Mouse (Mus musculus) limb, embryonic 13.5 days (tissue): Measurements from ENCODE around the gene Gm20388. TPM values are rescaled to one million over a fixed set of nuclear protein-coding genes. Genes with fewer than 3 reads are reported as not detected.
"Not testable (repeated sequence)": the region's sequence is repeated elsewhere in the genome, so short reads cannot be mapped to it uniquely, and the experiment has no call there.

Source experiments
- ATAC-seq: fragments of 200-750 bp; cut with Nextera tagmentation; 2 replicates; pipeline ENCODE4 v1.8.0; 2017; ENCODE audit warnings: low read depth, moderate number of reproducible peaks, moderate TSS enrichment; ENCODE audit not compliant: low FRiP score
- H3K27ac ChIP-seq: fragments of 300-500 bp; sonication (generic); 2 replicates; pipeline ENCODE4 v1.5.1; 2015; ENCODE audit warnings: inconsistent platforms, mild to moderate bottlenecking, moderate library complexity
- H3K27me3 ChIP-seq: fragments of 300-500 bp; sonication (generic); 2 replicates; pipeline ENCODE4 v1.6.1; 2015; ENCODE audit warnings: mild to moderate bottlenecking, inconsistent platforms
- H3K36me3 ChIP-seq: fragments of 300-500 bp; sonication (generic); 2 replicates; pipeline ENCODE4 v1.6.1; 2015; ENCODE audit warnings: inconsistent platforms, mild to moderate bottlenecking, moderate library complexity
- H3K4me1 ChIP-seq: fragments of 300-500 bp; sonication (generic); 2 replicates; pipeline ENCODE4 v1.6.1; 2015; ENCODE audit warnings: inconsistent platforms
- H3K4me2 ChIP-seq: fragments of 300-500 bp; sonication (generic); replicated peaks from 2 replicates; pipeline ENCODE4 v1.6.1; 2015; ENCODE audit warnings: inconsistent platforms, mild to moderate bottlenecking, moderate library complexity
- H3K4me3 ChIP-seq: fragments of 300-500 bp; sonication (generic); 2 replicates; pipeline ENCODE4 v1.5.1; 2015; ENCODE audit warnings: moderate library complexity, mild to moderate bottlenecking, inconsistent platforms
- H3K9ac ChIP-seq: fragments of 300-500 bp; sonication (generic); 2 replicates; pipeline ENCODE4 v1.6.1; 2015; ENCODE audit warnings: mild to moderate bottlenecking, inconsistent platforms
- H3K9me3 ChIP-seq: fragments of 300-500 bp; sonication (generic); 2 replicates; pipeline ENCODE4 v1.6.1; 2016; ENCODE audit warnings: inconsistent platforms
- WGBS: fragments of 180-500 bp; shearing (Covaris S2); methylation state at CpG from one replicate; pipeline ENCODE4 v1.1.7; 2015; 5-methylcytosine and 5-hydroxymethylcytosine counted together
- polyA plus RNA-seq: library from polyadenylated mRNA; unstranded; fragments of >200 nt; fragmentation: Nextera tagmentation; extraction: Ambion mirVana; gene quantifications from 2 replicates; pipeline ENCODE4 v1.2.1, GENCODE M21; 2015

The Gm20388 gene
- polyA plus RNA-seq, 1 experiment from 2014 or later: 7.1 TPM

- Histone ChIP-seq H3K4me3 (no peak overlapping the region), H3K4me2 (no peak overlapping the region), H3K27ac (no peak overlapping the region), H3K27me3 (no peaks in the 10 kb centered on the region), H3K9ac (no peak overlapping the region), H3K36me3 (peaks cover 13% of the 10 kb centered on the region), H3K4me1 (no peaks in the 10 kb centered on the region), H3K9me3 (no peaks in the 10 kb centered on the region)
- 68% methylated on average over 14 of the region's 14 CpGs for WGBS
- ATAC-seq: no peak
These were observed 3289.2 kb downstream of the Gm20388 start for GRCm38 (mm10) chr8:123199864-123200263.

GRCm38 (mm10) chr8:123202288-123202687 is 3291.6 kb downstream of the Gm20388 start:
- no peaks in the 10 kb centered on the region for H3K9me3 ChIP-seq
- no peaks in the 10 kb centered on the region for H3K27me3 ChIP-seq
- no peak overlapping the region for H3K4me3 ChIP-seq
- H3K4me2 ChIP-seq: no peak overlapping the region
- H3K9ac ChIP-seq: no peak overlapping the region
- H3K27ac ChIP-seq: no peak overlapping the region
- H3K36me3 ChIP-seq: peaks cover 33% of the 10 kb centered on the region
- WGBS: 22% methylated on average over 5 of the region's 5 CpGs
- ATAC-seq: no peak
- no peaks in the 10 kb centered on the region for H3K4me1 ChIP-seq

- Histone ChIP-seq H3K27me3 (no peaks in the 10 kb centered on the region), H3K36me3 (peaks cover 46% of the 10 kb centered on the region), H3K9me3 (no peaks in the 10 kb centered on the region), H3K27ac (no peak overlapping the region), H3K4me1 (no peaks in the 10 kb centered on the region), H3K4me2 (no peak overlapping the region), H3K4me3 (no peak overlapping the region), H3K9ac (no peak overlapping the region)
- 91% methylated on average over 3 of the region's 3 CpGs for WGBS
- ATAC-seq: no peak
These were observed 3292.9 kb downstream of the Gm20388 start for GRCm38 (mm10) chr8:123203571-123203970.

- peaks cover 37% of the 10 kb centered on the region for H3K36me3 ChIP-seq
- H3K27ac ChIP-seq: peak overlapping the region; percentile 22; the same call in 1 of the 2 replicates
- H3K4me1 ChIP-seq: peaks cover 19% of the 10 kb centered on the region
- H3K9me3 ChIP-seq: no peaks in the 10 kb centered on the region
- peak overlapping the region; percentile 93 for H3K4me2 ChIP-seq
- H3K4me3 ChIP-seq: peak overlapping the region; percentile 97
- H3K27me3 ChIP-seq: no peaks in the 10 kb centered on the region
- 44% methylated on average over 10 of the region's 10 CpGs for WGBS
- peak overlapping the region; percentile 96 for H3K9ac ChIP-seq
- ATAC-seq: no peak
These were observed 3301.2 kb downstream of the Gm20388 start for GRCm38 (mm10) chr8:123211876-123212275.

GRCm38 (mm10) chr8:123212321-123213117 is 3301.9 kb downstream of the Gm20388 start, which contains the start of the genes Chmp1a and Spata33:
TSS of gene Chmp1a (minus strand) at chr8:123212763.
TSS of gene Spata33 (plus strand) at chr8:123212832.
- Histone ChIP-seq H3K4me3 (peak within 1 kb of the TSS; percentile 97), H3K4me2 (peak within 1 kb of the TSS; percentile 93), H3K27ac (peak within 1 kb of the TSS; percentile 22; the same call in 1 of the 2 replicates), H3K4me1 (peaks cover 19% of the 10 kb centered on the region), H3K36me3 (peaks cover 31% of the 10 kb centered on the region), H3K27me3 (no peaks in the 10 kb centered on the region), H3K9me3 (no peaks in the 10 kb centered on the region), H3K9ac (peak within 1 kb of the TSS; percentile 96)
- peak; percentile 94 for ATAC-seq
- under 1% methylated on average over 72 of the region's 76 CpGs for WGBS

- Histone ChIP-seq H3K9me3 (no peaks in the 10 kb centered on the region), H3K27me3 (no peaks in the 10 kb centered on the region), H3K4me2 (peak overlapping the region; percentile 93), H3K4me3 (peak overlapping the region; percentile 97), H3K36me3 (peaks cover 24% of the 10 kb centered on the region), H3K4me1 (peaks cover 19% of the 10 kb centered on the region), H3K27ac (peak overlapping the region; percentile 15; the same call in 1 of the 2 replicates), H3K9ac (peak overlapping the region; percentile 96)
- peak; percentile 28 for ATAC-seq
- 10% methylated on average over 22 of the region's 22 CpGs for WGBS
These were observed 3302.6 kb downstream of the Gm20388 start for GRCm38 (mm10) chr8:123213118-123213772.

GRCm38 (mm10) chr8:123215430-123215829 is 3304.8 kb downstream of the Gm20388 start:
- Histone ChIP-seq H3K4me2 (no peak overlapping the region), H3K4me3 (no peak overlapping the region), H3K9me3 (no peaks in the 10 kb centered on the region), H3K36me3 (peaks cover 2% of the 10 kb centered on the region), H3K27ac (no peak overlapping the region), H3K4me1 (peaks cover 19% of the 10 kb centered on the region), H3K9ac (no peak overlapping the region), H3K27me3 (no peaks in the 10 kb centered on the region)
- 67% methylated on average over 3 of the region's 3 CpGs for WGBS
- ATAC-seq: no peak

GRCm38 (mm10) chr8:123220917-123221316 is 3310.3 kb downstream of the Gm20388 start:
- no peak overlapping the region for H3K4me2 ChIP-seq
- H3K9ac ChIP-seq: no peak overlapping the region
- H3K4me3 ChIP-seq: no peak overlapping the region
- H3K9me3 ChIP-seq: no peaks in the 10 kb centered on the region
- 69% methylated on average over 1 of the region's 1 CpGs for whole genome bisulfite sequencing
- no peaks in the 10 kb centered on the region for H3K36me3 ChIP-seq
- H3K4me1 ChIP-seq: peaks cover 17% of the 10 kb centered on the region
- ATAC-seq: no peak
- no peaks in the 10 kb centered on the region for H3K27me3 ChIP-seq
- no peak overlapping the region for H3K27ac ChIP-seq

GRCm38 (mm10) chr8:123224278-123225266 is 3313.9 kb downstream of the Gm20388 start, which contains the start of gene Cdk10:
TSS of gene Cdk10 (plus strand) at chr8:123224842.
- H3K4me3 ChIP-seq: peak within 1 kb of the TSS; percentile 85
- peaks cover 32% of the 10 kb centered on the region for H3K36me3 ChIP-seq
- no peaks in the 10 kb centered on the region for H3K9me3 ChIP-seq
- no peaks in the 10 kb centered on the region for H3K27me3 ChIP-seq
- peak within 1 kb of the TSS; percentile 91 for H3K9ac ChIP-seq
- H3K27ac ChIP-seq: peak within 1 kb of the TSS; percentile 88; the same call in 1 of the 2 replicates
- peak; percentile 90 for ATAC-seq
- H3K4me1 ChIP-seq: peaks cover 22% of the 10 kb centered on the region
- peak within 1 kb of the TSS; percentile 91 for H3K4me2 ChIP-seq
- 2% methylated on average over 59 of the region's 59 CpGs for WGBS

GRCm38 (mm10) chr8:123228416-123228815 is 3317.8 kb downstream of the Gm20388 start:
- Histone ChIP-seq H3K27me3 (peaks cover 13% of the 10 kb centered on the region), H3K9me3 (no peaks in the 10 kb centered on the region), H3K36me3 (peaks cover 44% of the 10 kb centered on the region), H3K4me1 (peaks cover 19% of the 10 kb centered on the region), H3K9ac (no peak overlapping the region), H3K4me2 (no peak overlapping the region), H3K27ac (no peak overlapping the region), H3K4me3 (no peak overlapping the region)
- WGBS: 100% methylated on average over 1 of the region's 1 CpGs
- no peak for ATAC-seq

- not testable (repeated sequence) for H3K4me2 ChIP-seq, H3K9me3 ChIP-seq, H3K4me3 ChIP-seq, H3K27ac ChIP-seq, H3K9ac ChIP-seq, ATAC-seq
- Histone ChIP-seq H3K36me3 (peaks cover 44% of the 10 kb centered on the region), H3K4me1 (peaks cover 19% of the 10 kb centered on the region), H3K27me3 (peaks cover 32% of the 10 kb centered on the region)
- 82% methylated on average over 11 of the region's 11 CpGs for WGBS
These were observed 3319.7 kb downstream of the Gm20388 start for GRCm38 (mm10) chr8:123230326-123230725.
